Mouse (Mus musculus): Measurements from ENCODE around the gene Dixdc1. TPM values are rescaled to one million over a fixed set of nuclear protein-coding genes. Genes with fewer than 3 reads are reported as not detected.

The Dixdc1 gene
- polyA plus RNA-seq, 1 experiment from 2014 or later = 18.5 TPM

DNA sequence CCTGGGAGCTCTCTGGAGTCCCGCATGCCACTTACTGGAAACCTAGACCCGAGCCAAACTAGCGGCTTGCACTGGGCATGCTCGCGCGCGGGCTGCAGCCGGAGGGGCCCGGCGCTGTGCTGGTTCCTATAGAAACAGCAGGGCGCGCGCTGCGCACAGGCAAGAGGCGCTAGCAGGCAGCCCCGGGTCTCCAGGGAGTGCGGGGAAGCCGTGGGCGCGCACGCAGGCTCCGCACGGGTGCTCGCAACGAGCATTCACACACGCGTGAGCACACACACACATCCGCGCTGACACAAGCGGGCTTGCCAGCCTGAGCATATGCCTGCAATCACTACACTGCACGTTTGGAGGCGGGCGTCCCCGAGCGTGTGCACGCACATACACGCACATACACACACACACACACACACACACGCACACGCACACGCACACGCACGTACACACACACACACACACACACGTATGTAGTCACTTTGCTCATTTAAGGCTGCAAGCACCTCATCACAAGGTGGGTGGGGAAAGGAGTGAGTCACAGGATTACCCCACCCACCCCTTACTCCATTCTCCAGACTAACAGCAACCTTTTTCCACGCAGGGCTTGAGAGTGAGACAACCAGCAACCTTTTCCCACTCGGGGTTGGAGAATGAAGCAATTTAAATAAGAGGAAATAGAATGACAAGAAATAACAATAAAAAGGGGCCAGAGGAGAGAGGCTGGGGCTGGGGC is 11.2 kb downstream of the Dixdc1 start:
- peak overlapping the region; percentile 61; the same call in 1 of the 2 replicates for H3K27ac ChIP-seq (ENCODE audit: low read depth, low read length)
- no peaks in the 10 kb centered on the region for H3K9me3 ChIP-seq (ENCODE audit: control insufficient read depth, low read length)
- peaks cover 29% of the 10 kb centered on the region for H3K4me1 ChIP-seq (ENCODE audit: control insufficient read depth, insufficient read depth, low read length)
- peak overlapping the region; percentile 54 for H3K4me3 ChIP-seq (ENCODE audit: low read depth, low read length)
- H3K9ac ChIP-seq (ENCODE audit: low read length) = peak overlapping the region; percentile 78
- no peaks in the 10 kb centered on the region for H3K27me3 ChIP-seq (ENCODE audit: control insufficient read depth, insufficient read depth, low read length)
- peak; percentile 97 for DNase-seq (ENCODE audit: low spot score, missing footprints)
- peak overlapping the region; percentile 82 for H3K4me2 ChIP-seq
- ATAC-seq (ENCODE audit: low FRiP score) = peak; percentile 94
- 0% methylated on average over 45 of the region's 45 CpGs for WGBS
- H3K36me3 ChIP-seq (ENCODE audit: control insufficient read depth, insufficient read depth, low read length) = no peaks in the 10 kb centered on the region

- peak overlapping the region; percentile 61 for H3K27ac ChIP-seq (ENCODE audit: low read depth, low read length)
- DNase-seq (ENCODE audit: low spot score, missing footprints) (peak; percentile 91), ATAC-seq (ENCODE audit: low FRiP score) (peak; percentile 25; the same call in 1 of the 2 replicates)
- peaks cover 22% of the 10 kb centered on the region for H3K4me1 ChIP-seq (ENCODE audit: control insufficient read depth, insufficient read depth, low read length)
- no peaks in the 10 kb centered on the region for H3K27me3 ChIP-seq (ENCODE audit: control insufficient read depth, insufficient read depth, low read length)
- peak overlapping the region; percentile 54 for H3K4me3 ChIP-seq (ENCODE audit: low read depth, low read length)
- H3K4me2 ChIP-seq = peak overlapping the region; percentile 82
- 2% methylated on average over 30 of the region's 30 CpGs for WGBS
- H3K9me3 ChIP-seq (ENCODE audit: control insufficient read depth, low read length) = no peaks in the 10 kb centered on the region
- H3K36me3 ChIP-seq (ENCODE audit: control insufficient read depth, insufficient read depth, low read length) = no peaks in the 10 kb centered on the region
- peak overlapping the region; percentile 78 for H3K9ac ChIP-seq (ENCODE audit: low read length)
Measured at GRCm38 (mm10) chr9:50727171-50727924, 12.0 kb downstream of the Dixdc1 start.

DNA sequence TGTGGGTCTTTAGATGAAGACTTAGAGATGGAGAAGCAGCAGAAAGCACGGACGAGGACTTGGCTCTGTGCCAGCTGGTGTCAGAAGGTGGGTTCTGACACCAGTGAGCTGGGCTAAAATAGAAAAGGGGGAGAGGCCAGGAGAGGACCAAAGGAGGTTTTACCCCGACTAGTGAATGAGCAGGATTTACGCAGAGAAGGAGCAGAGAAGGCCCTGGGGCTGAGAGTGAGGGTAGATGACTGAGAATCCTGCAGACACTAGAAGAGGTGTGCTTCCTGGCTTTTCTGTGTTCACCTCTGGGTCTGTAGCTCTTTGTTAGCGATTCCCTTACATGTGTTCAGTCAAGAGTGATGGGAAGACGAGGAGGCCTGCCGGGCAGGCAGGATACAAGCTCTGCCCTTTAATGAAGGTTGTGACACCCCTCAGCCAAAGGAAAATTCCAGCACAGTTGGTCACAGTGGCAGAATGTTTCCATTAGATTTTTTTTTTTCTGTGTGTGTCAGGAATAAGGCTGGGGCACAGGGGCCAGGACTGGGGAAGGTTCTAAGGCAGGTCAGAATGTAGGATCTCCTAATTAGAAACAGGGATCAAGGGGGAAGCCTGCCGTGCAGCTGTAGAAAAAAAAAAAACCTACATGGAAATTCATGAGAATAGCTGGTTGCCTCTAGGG is 13.3 kb downstream of the Dixdc1 start:
- Histone ChIP-seq H3K4me3 (ENCODE audit: low read depth, low read length) (peak overlapping the region; percentile 54), H3K4me1 (ENCODE audit: control insufficient read depth, insufficient read depth, low read length) (peaks cover 23% of the 10 kb centered on the region), H3K27ac (ENCODE audit: low read depth, low read length) (peak overlapping the region; percentile 62), H3K36me3 (ENCODE audit: control insufficient read depth, insufficient read depth, low read length) (no peaks in the 10 kb centered on the region), H3K9me3 (ENCODE audit: control insufficient read depth, low read length) (no peaks in the 10 kb centered on the region), H3K27me3 (ENCODE audit: control insufficient read depth, insufficient read depth, low read length) (no peaks in the 10 kb centered on the region), H3K4me2 (peak overlapping the region; percentile 82), H3K9ac (ENCODE audit: low read length) (peak overlapping the region; percentile 34; the same call in 1 of the 2 replicates)
- DNase-seq (ENCODE audit: low spot score, missing footprints) = no peak
- WGBS = 48% methylated on average over 8 of the region's 8 CpGs
- ATAC-seq (ENCODE audit: low FRiP score) = no peak

GRCm38 (mm10) chr9:50724661-50725330 is 14.5 kb downstream of the Dixdc1 start:
- WGBS = 58% methylated on average over 3 of the region's 3 CpGs
- Histone ChIP-seq H3K9ac (ENCODE audit: low read length) (no peak overlapping the region), H3K4me3 (ENCODE audit: low read depth, low read length) (no peak overlapping the region), H3K4me1 (ENCODE audit: control insufficient read depth, insufficient read depth, low read length) (peaks cover 24% of the 10 kb centered on the region), H3K27me3 (ENCODE audit: control insufficient read depth, insufficient read depth, low read length) (no peaks in the 10 kb centered on the region), H3K9me3 (ENCODE audit: control insufficient read depth, low read length) (no peaks in the 10 kb centered on the region), H3K36me3 (ENCODE audit: control insufficient read depth, insufficient read depth, low read length) (no peaks in the 10 kb centered on the region), H3K4me2 (no peak overlapping the region), H3K27ac (ENCODE audit: low read depth, low read length) (no peak overlapping the region)
- no peak for DNase-seq (ENCODE audit: low spot score, missing footprints)
- ATAC-seq (ENCODE audit: low FRiP score) = no peak

DNA sequence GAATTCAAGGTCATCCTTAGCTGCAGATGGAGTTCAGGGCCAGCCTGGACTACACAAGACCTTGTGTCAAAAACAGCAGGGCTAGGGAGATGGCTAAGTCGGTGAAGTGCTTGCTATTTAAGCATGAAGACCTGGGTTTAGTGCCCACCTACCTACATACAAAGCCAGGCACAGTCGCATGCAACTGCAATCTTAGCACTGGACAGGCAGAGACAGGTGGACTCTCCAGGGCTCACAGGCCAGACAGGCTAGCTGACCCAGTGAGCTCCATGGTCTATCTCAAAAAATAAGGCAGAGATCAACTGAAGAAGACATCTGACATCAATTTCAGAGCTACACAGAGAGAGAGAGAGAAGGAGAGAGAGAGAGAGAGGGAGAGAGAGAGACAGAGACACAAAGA is 15.2 kb downstream of the Dixdc1 start:
- Histone ChIP-seq H3K27me3 (ENCODE audit: control insufficient read depth, insufficient read depth, low read length) (no peaks in the 10 kb centered on the region), H3K36me3 (ENCODE audit: control insufficient read depth, insufficient read depth, low read length) (no peaks in the 10 kb centered on the region), H3K4me3 (ENCODE audit: low read depth, low read length) (no peak overlapping the region), H3K9ac (ENCODE audit: low read length) (no peak overlapping the region), H3K4me1 (ENCODE audit: control insufficient read depth, insufficient read depth, low read length) (peaks cover 24% of the 10 kb centered on the region), H3K9me3 (ENCODE audit: control insufficient read depth, low read length) (no peaks in the 10 kb centered on the region), H3K27ac (ENCODE audit: low read depth, low read length) (no peak overlapping the region), H3K4me2 (no peak overlapping the region)
- DNase-seq (ENCODE audit: low spot score, missing footprints) (no peak), ATAC-seq (ENCODE audit: low FRiP score) (no peak)
- WGBS = 92% methylated on average over 2 of the region's 2 CpGs

- Histone ChIP-seq H3K4me3 (ENCODE audit: low read depth, low read length) (no peak overlapping the region), H3K9ac (ENCODE audit: low read length) (no peak overlapping the region), H3K27me3 (ENCODE audit: control insufficient read depth, insufficient read depth, low read length) (no peaks in the 10 kb centered on the region), H3K9me3 (ENCODE audit: control insufficient read depth, low read length) (no peaks in the 10 kb centered on the region), H3K27ac (ENCODE audit: low read depth, low read length) (no peak overlapping the region), H3K4me2 (no peak overlapping the region), H3K4me1 (ENCODE audit: control insufficient read depth, insufficient read depth, low read length) (peaks cover 23% of the 10 kb centered on the region), H3K36me3 (ENCODE audit: control insufficient read depth, insufficient read depth, low read length) (no peaks in the 10 kb centered on the region)
- DNase-seq (ENCODE audit: low spot score, missing footprints) (no peak), ATAC-seq (ENCODE audit: low FRiP score) (no peak)
- 86% methylated on average over 7 of the region's 7 CpGs for WGBS
Measured at GRCm38 (mm10) chr9:50723406-50723805, 15.9 kb downstream of the Dixdc1 start.

DNA sequence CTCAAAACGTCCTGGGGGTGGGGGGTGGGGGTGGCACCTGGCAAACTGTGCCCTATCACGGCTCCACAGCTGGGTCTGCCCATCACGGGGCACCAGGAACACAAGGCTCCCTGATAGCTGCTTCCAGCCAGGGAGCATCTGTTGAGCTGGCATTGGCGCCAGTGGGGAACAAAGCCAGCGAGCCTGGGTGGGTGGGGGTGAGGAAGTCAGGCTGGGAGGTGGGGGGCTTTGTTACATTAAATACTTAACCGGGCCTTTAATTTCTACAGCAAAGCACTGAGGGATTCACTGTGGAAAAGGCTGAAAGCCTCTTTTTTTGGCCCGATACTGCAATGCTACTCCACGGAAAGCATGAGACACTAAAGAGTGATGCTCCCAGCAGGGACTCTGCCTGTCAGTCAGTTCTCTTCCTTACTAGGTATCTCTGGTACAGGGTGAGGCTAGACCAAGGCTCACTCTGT is 16.8 kb downstream of the Dixdc1 start:
- DNase-seq (ENCODE audit: low spot score, missing footprints) = no peak
- Histone ChIP-seq H3K4me3 (ENCODE audit: low read depth, low read length) (no peak overlapping the region), H3K9me3 (ENCODE audit: control insufficient read depth, low read length) (no peaks in the 10 kb centered on the region), H3K4me2 (no peak overlapping the region), H3K9ac (ENCODE audit: low read length) (no peak overlapping the region), H3K36me3 (ENCODE audit: control insufficient read depth, insufficient read depth, low read length) (no peaks in the 10 kb centered on the region), H3K27ac (ENCODE audit: low read depth, low read length) (no peak overlapping the region), H3K27me3 (ENCODE audit: control insufficient read depth, insufficient read depth, low read length) (no peaks in the 10 kb centered on the region), H3K4me1 (ENCODE audit: control insufficient read depth, insufficient read depth, low read length) (peaks cover 20% of the 10 kb centered on the region)
- no peak for ATAC-seq (ENCODE audit: low FRiP score)
- WGBS = 59% methylated on average over 8 of the region's 8 CpGs

DNA sequence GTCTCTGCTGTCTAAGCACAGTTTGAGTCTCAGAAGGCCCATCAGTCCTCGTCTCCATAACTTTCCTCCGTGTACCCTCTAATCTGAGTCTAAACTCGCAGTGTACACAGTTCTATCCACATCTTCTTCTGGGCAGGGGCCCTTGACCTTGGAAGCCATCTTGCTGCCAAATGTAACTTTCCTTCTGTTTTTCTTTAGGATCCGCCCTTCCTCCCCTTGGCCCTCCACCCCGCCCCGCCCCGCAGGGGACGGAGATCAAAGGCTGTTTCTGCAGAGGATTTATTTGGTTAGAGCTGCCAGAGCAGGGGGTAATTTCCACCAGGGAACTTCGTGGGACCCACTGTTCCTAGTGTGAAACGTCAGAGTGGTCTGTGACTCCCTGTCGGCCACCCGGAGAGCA is 18.3 kb downstream of the Dixdc1 start:
- no peak overlapping the region; the same call in 1 of the 2 replicates for H3K9ac ChIP-seq (ENCODE audit: low read length)
- H3K36me3 ChIP-seq (ENCODE audit: control insufficient read depth, insufficient read depth, low read length) = no peaks in the 10 kb centered on the region
- H3K9me3 ChIP-seq (ENCODE audit: control insufficient read depth, low read length) = no peaks in the 10 kb centered on the region
- H3K4me2 ChIP-seq = no peak overlapping the region
- no peak overlapping the region for H3K27ac ChIP-seq (ENCODE audit: low read depth, low read length)
- H3K4me3 ChIP-seq (ENCODE audit: low read depth, low read length) = no peak overlapping the region
- no peaks in the 10 kb centered on the region for H3K27me3 ChIP-seq (ENCODE audit: control insufficient read depth, insufficient read depth, low read length)
- H3K4me1 ChIP-seq (ENCODE audit: control insufficient read depth, insufficient read depth, low read length) = peaks cover 10% of the 10 kb centered on the region; the same call in 1 of the 2 replicates
- 37% methylated on average over 12 of the region's 12 CpGs for WGBS
- ATAC-seq (ENCODE audit: low FRiP score) (no peak), DNase-seq (ENCODE audit: low spot score, missing footprints) (no peak)
